Mouse (Mus musculus) frontal cortex, postnatal 36 days (tissue): ENCODE measurements at regions not wholly inside any gene's neighbourhood (a gene's known extent, or its start where the extent isn't known, plus 50 kb on each side); places are given as distances from the start of the nearest gene placed in this dataset.

Experiments
- DNase-seq, 2 experiments: peaks; one replicate each; pipeline ENCODE4 v3.0.0; 2022; ENCODE audit warnings: low spot score in 2 of 2

GRCm38 (mm10) chr2:145003509-145003908, 164.0 kb upstream of the Slc24a3 start:
- DNase-seq = no peak

- DNase-seq = no peak
Measured at GRCm38 (mm10) chr2:145010674-145011073, 156.9 kb upstream of the Slc24a3 start.

- no peak for DNase-seq
Measured at GRCm38 (mm10) chr2:145011221-145011620, 156.3 kb upstream of the Slc24a3 start.

- DNase-seq = no peak
Measured at GRCm38 (mm10) chr2:145015951-145016350, 151.6 kb upstream of the Slc24a3 start.

GRCm38 (mm10) chr2:145016939-145017338, 150.6 kb upstream of the Slc24a3 start:
- no peak for DNase-seq

- no peak for DNase-seq
Measured at GRCm38 (mm10) chr2:145017625-145018167, 149.9 kb upstream of the Slc24a3 start.

GRCm38 (mm10) chr2:145047743-145048142, 119.8 kb upstream of the Slc24a3 start:
- DNase-seq = no peak

DNA sequence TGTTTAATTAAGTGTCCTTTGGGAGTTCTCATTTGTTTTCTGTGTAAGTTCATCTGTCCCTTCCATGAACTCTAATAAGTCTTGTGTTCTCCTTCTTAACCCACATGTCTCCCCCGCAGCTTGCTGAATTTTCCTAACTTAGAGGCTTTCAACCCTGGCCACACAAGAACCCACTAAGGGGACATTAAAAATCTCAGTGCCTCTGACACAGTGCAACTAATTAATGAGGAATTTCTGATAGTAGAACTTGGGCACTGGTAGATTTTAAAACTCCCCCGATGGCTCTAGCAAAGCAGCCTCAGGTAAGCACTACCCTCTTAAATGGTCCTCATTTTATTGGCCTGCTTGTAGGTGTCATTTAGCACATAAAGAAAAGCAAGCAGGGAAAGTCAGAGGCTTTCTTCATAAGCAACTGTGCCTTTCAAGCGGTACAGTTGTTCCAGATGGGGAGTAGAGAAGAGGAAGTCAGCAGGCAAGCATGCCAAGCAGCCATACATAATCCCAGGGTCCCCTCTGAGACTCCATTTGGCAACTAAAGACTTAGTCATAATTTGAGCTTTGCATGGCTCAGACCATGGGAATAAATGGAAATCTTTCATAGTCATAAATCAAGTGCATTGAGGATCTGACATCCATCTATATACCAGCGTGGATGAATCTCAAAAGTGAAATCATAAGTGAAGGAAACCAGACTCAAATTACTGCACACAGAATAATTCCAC, 117.7 kb upstream of the Slc24a3 start:
- no peak for DNase-seq

GRCm38 (mm10) chr2:145052405-145052804, 115.1 kb upstream of the Slc24a3 start:
- DNase-seq = no peak

- DNase-seq = peak; percentile 12 to 52
Measured at GRCm38 (mm10) chr2:145056219-145056618, 111.3 kb upstream of the Slc24a3 start.

- no peak for DNase-seq
Measured at GRCm38 (mm10) chr2:145056762-145057161, 110.8 kb upstream of the Slc24a3 start.

GRCm38 (mm10) chr2:145069931-145070330, 97.6 kb upstream of the Slc24a3 start:
- no peak for DNase-seq

- no peak for DNase-seq
Measured at GRCm38 (mm10) chr2:145081926-145082325, 85.6 kb upstream of the Slc24a3 start.

- DNase-seq = no peak
Measured at GRCm38 (mm10) chr2:145084621-145085020, 82.9 kb upstream of the Slc24a3 start.

GRCm38 (mm10) chr2:145086118-145086517, 81.4 kb upstream of the Slc24a3 start:
- DNase-seq = no peak

DNA sequence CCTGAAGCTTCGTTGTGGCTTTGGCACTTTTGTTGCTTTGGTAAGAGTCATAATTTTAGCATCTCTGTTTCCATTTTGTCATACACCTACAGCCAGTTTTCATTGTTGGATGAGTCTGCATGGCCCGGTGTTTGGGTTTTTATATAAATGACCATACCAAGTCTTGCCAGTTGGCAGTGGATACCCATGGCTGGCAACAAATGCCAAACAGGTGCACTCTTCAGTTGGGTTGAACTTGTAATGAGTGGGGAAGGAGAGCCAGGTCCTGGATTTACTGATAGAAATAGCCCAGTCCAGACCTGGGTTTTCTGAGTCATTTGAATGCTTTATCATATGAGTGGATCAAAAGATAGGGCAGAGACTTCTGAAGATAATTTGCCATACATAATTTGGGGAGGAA, 64.3 kb upstream of the Slc24a3 start:
- no peak for DNase-seq

DNA sequence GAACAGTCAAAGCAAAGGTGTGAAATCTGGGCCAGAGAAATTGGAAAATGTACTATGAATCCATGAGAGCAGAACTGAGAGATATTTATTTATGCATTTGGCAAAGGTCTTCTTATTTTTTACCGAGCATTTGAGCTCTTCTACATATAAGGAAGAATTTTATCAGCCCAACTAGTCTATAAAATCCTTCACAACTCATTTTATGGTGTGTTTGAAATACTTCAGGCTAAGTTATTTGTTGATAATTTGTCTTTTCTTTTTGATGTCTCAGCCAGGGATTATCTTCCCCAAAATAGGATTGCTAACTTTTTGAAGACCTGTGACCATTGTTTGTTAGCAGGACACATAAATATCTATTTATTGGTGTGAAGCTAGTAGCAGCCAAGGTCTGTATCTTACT, 55.9 kb upstream of the Slc24a3 start:
- DNase-seq = no peak

- DNase-seq = no peak
Measured at GRCm38 (mm10) chr2:145115043-145115442, 52.5 kb upstream of the Slc24a3 start.
